Mouse (Mus musculus) heart, adult 11 months (tissue): ENCODE measurements around the gene Tmem135.

ENCODE experiments used
- DNase-seq: peaks from one replicate; pipeline ENCODE4 v3.0.0; 2022

Gene Tmem135

DNA sequence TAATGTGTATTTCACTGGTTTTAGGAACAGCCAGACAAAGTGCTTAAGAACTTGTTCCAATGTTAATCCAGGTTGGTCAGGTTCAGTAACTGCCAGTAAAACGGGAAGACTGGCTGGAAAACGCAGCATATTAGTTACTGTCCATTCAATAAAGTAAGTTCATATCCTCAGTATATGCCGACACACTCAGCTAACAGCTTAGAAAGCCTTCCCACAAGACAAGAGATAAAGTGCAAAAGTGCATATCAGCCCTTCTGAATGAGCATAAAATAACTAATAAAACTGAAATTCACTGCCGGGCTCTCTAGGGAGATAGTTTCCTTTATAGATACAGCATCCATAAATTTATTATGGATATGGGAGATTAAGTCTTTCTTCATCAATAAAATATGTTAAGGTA lies 161.5 kb downstream of the Tmem135 start:
- DNase-seq: no peak

DNA sequence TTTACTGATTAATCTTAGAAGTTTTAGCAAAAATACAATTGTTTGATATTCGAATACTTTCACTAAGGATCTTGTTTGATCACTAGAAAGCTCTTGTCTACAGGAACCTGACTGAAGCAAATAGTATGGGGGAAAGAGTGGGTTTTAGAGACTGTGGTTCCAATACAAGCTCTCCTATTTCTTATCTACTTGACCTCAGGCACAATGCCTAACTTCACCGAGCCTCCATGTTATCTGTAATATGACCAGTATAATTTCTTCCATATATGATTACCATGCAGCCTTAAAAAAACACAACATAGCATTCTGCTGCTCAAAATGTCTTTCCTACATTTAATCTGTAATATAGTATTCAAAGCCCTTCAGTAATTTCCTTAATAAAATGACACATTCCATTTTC lies 161.9 kb downstream of the Tmem135 start:
- DNase-seq: no peak

DNA sequence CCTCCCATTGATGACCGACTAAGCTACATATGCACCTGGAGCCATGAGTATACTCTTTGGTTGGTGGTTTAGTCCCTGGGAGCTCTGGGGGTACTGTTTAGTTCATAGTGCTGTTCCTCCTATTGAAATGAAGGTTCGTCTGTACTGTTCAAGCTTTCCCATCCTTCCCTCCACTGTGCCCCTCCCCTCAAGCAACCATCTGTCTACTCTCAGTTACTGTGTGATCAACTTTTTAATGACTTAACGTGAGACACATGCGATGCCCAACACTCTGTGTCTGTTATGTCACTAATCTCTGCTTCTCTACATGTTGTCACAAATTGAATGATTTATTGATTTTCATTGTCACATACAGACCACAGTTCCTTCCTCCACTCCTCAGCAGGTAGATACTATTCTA lies 164.4 kb downstream of the Tmem135 start:
- no peak for DNase-seq

DNA sequence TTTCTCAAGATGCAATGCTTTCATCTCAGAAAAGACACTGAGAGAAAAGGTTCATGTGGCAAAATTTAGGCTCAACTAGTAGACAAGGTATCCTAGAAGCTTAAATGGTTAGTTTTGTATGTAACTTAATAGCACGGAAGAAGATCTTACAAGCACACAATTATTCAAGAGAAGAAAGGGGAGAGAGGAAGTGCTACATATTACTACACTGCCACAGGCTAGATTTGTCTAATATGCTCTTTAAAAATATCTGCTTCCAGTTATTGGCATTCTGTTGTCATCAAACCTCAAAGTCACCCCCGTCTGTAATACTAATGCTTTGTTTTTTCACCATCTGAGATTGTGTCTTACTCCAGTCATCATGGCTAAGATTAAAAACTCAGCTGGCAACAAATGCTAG lies 167.4 kb downstream of the Tmem135 start:
- no peak for DNase-seq

DNA sequence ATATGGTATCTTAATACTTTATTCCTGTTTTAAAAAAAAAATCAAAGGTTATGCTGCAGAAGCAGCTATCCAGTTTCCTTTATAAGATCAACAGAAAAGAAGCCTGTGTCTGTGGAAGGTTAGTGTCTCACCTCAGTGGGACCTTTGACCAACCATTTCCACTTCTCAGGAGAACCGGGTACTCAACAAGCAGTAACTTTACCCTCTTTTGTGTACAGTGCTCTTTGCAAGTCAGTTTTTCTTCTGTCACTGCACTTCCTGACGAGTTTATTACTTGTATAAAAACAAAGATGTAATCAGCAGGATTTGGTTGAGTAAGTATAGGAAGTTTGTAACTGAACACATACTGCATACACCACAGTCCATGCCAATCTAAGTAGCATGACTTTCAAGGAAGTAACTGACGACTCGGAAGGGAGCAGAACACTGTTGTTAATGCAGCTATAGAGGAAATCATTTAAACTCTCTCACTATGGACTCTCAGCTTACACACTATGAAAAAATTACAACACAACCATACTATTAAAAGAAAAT lies 168.0 kb downstream of the Tmem135 start:
- no peak for DNase-seq

DNA sequence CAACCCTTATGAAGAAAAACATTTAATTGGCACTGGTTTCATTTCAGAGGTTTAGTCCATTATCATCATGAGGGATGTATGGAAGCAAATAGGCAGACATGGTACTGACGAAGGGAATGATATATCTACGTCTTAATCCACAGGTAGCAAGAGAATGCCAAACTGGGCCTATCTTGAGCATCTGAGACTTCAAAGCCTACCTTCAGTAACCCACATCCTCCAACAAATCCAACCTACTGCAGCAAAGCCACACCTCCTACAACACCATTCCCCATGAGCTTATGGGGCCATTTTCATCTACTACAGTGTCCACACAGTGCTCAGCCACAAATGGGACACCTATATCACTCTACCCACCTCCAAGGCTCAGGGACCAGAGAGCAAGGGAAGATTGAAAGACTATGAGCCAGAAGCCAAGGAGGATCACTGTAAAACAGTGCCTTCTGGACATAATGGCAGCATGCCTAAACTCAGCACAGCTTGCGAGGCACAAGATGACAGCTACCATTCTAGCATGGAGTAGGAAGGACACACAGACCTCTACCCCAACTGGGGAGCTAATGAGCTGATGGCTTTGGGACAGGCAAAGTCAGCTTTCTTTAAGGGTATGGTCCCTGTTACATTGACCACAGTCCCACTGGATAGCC lies 171.4 kb downstream of the Tmem135 start:
- peak; percentile 10 for DNase-seq

DNA sequence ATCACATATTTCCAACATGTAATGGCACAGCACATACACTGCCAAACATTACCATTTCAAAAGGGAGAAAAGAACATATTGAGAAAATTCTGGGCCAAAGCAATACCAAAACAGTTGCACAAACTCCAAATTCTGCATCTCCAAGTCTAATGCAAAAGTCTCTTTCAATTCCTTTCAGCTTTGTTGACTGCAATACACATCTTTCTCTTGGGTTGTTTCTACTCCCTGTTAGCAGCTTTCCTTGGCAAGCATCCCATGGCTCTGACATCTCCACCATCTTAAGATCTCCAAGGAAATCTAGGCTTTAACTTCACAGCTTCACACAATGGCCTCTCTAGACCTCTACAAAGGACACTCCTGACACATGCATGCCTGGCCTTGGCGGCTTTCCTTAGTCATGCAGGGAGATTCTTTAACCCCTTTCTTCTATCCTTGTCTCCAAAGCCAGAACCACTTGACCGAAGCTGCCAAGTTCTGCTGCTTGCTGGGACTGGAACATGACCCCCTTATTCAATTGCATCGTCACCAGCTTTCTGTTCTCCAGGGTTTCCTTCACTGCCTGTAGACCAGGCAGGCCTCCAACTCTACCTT lies 172.7 kb downstream of the Tmem135 start:
- DNase-seq: peak; percentile 85

DNA sequence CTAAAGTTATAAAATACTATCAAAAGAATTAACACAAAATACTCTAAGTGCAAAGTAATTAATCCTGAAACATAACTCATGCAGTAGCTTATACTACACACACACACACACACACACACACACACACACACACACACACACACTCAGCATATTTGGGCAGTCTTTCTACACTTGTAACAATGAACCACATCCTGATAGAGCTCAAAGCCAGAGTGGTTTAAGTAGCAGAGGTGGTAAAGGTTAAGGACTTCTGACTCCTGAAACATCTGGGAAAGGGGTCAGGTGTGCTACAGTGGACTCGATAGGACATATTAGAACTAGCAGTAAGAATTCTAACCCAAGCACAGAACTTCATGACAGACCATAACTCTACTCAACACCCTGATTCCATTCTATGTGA lies 181.4 kb downstream of the Tmem135 start:
- no peak for DNase-seq

DNA sequence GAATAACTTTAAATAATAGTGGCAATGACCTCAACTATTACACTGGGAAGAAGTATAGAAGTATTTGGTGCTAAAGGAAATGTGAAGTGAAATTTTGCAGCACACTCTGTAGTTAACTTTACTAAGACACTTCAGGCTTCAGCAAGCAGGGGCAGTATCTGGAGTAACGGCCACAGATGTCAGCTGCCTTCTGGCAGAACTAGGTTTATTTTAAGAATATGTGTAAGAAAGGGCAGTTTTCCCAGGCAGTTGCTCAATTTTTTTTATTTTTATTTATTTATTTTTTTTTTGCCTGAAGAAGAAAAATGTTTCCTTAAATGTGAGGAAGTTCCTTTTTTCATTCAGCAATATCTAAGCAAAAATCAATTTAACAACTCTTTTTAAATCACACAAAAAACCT lies 187.4 kb downstream of the Tmem135 start:
- DNase-seq: peak; percentile 90

DNA sequence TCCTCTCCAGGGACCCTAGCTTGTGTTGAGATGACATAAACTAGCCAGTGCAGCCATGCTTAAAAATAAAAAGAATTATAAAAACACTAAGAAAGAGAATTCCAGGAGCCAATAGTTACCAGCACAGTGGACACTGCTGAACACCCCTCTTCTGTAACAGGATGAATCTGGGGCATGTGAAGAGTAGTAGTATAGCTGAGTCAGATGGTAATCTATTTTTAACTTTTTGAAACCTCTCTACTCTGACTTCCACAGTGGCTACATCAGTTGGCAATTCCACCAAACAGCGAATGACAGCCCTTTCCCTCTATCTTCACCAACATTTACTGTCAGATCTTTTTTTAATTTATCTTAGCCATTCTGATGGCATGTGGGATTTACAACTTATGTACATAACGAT lies 187.9 kb downstream of the Tmem135 start:
- no peak for DNase-seq

DNA sequence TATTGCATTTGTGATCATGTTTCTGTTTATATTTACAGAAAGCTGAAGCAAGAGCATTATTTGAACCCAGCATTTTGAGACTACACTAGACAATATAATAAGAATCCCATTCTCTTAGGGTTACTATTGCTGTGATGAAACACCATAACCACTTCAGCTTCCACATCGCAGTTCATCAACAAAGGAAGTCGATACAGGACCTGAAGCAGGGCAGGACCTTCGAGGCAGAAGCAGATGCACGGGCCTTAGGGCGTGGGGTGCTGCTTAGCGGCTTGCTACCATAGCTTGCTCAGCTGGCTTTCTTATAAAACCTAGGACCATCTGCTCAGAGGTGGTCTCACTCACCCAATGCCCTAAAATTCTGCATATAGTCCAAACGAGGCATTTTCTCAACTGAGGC lies 188.3 kb downstream of the Tmem135 start:
- no peak for DNase-seq

DNA sequence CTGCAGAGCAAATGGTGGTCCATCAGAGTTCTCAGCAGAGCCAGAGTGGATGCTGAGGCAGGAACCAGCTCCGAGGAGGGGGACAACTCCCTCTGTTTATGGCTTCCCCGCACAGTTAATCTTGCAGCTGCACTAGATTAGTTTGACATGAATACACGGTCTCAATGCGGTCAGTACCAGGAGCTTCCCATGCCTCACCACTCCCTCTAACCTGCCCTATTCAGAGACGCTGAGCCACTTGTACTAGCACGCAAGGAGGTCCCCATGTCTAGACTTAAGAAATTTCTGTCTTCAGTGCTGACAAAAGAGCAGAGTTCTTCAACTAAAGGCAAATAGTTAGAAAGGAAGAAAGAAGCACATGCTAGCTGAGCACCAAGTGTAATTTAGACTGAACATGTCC lies 193.5 kb downstream of the Tmem135 start:
- DNase-seq: no peak

DNA sequence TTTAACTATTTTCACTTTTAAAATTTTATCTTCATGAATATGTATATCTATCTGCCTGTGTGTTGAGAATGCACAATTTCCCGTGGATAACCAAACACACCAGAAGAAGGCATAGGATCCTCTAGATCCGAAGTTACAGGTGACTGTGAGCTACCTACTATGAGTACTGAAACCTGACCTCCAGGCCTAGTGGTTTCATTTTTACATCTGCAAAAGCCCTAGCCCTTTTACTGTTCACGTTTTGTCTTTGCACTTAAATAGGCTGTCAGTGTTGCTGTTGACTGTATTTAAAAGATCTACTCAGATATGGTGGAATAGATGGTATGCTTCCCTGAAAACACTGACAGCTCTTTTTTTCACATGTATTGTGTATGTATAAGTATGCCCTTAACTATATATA lies 197.9 kb downstream of the Tmem135 start:
- no peak for DNase-seq

DNA sequence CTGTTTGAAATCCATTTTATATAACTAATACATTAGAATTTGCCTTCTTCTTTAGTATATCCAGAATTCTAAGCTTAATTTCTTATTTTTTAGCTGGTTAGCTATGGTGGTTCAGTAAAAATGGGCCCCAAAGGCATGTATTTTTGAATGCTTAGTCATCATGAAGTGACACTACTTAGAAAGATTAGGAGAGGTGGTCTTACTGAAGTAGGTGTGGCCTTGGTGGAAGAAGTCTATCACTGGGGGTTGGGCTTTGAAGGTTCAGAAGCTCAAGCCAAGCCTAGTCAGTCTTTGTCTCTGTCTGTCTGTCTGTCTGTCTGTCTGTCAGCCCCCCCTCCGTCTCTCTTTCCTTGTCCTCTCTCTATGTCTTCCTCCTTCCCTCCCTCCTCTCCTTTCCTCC lies 198.6 kb downstream of the Tmem135 start:
- DNase-seq: no peak

DNA sequence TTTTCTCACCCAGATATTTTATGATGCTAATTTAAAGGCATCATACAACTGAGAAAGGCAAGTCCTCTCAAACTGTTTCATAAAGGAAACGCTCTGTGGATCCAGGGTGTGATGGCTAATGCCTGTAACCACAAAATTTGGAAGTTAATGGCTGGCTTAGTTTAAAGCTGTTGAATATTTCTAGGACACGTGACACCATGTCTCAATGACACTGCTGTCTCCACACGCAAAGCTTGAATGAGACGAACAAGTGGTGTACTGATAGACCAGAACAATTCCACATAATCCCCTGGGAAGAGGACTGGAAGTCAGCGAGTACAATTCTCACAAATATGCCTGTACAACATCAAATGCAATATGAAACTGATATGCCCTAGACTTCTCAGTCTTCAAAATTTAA lies 200.9 kb downstream of the Tmem135 start:
- no peak for DNase-seq

DNA sequence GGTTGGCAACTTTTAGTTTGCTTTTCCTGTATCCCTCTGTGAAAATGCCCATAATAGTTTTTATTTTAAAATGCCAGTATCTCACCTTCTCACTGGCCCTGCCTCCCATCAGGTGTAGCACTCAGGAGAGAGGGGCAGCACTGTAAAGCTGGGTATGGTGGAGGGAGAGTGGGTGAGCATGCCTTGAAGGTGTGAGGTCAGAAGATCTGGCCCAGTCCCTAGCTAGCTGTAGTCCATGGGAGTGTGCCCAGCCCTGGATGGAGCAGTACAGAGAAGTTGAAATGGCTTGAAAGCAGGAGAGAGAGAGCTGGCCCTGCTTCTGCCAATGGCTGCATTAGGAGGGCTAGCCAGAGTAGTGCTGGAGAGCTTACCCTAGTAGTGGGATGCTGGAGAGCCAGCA lies 202.1 kb downstream of the Tmem135 start:
- DNase-seq: peak; percentile 73

DNA sequence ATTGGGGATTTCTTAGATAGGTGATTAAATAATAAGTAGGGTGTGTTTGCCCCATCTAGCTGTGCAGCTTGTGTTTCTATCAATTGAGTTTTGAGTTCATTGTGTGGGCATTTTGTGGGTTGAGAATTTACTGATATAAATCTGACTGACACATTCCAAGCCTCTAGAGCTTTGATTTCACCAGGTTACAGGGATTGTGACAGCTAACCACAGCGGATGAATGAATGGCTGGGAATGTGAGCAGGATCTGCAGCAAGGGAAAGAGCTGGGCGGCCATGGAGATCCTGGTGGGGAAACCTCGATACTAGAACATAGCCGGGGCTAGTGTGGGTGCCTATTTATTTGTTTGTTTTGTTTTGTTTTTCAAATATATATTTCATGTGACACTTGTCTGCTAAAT lies 205.5 kb downstream of the Tmem135 start:
- DNase-seq: no peak

DNA sequence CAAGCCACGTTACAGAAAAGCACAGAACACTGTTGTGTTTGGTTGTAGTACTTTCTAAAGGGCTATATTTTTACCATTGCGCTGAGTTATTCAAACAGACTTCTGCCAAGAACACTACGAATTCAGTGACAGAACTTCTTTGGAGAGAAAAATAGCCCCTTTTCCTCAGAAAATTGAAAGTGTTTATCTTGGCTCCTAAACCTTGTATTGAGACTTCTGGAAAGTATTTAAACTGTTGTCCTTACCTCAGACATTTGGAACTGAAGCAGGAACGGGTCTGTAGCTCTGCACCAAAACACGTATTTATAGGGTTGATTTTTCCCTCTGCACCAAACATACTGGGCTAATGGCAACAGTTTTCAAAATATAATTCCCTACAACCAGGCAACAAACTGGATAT lies 210.6 kb downstream of the Tmem135 start:
- DNase-seq: no peak

DNA sequence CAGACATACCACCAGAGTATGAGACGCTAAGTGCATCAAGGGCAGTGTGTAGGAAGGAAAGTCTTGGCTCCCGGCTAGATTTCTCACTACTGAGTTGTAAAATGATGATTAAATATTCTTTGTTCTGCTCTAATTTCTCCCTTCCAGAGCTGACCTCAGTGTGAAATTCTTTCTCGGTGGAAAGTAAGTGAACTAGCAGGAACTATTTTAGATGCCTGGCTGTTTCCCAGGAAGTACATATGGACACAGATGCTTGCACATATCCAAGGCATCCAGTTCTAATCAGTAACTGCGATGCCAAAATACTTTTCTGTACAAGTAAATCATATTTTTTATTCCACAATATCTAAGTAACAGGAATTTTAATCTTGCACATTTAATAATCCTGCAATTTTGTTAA lies 220.1 kb downstream of the Tmem135 start:
- DNase-seq: no peak

DNA sequence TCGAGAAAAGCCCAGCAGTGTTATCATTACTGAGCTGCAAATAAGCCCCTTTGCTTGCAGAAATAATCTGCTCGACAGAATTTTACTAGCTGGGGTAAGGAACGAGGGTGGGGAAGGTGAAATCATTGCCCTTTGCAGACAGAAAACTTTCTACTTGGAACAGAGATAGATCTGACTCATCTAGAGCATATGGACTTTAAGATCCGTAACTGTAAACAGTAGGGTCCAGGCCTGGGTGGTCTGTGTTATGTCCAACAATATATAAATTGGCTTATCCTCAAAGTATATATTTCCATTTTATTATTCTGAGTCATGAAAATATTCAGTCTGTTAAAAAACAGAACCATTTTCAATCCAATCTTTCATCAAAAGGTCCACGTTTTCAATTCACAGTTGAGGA lies 221.1 kb downstream of the Tmem135 start:
- no peak for DNase-seq

DNA sequence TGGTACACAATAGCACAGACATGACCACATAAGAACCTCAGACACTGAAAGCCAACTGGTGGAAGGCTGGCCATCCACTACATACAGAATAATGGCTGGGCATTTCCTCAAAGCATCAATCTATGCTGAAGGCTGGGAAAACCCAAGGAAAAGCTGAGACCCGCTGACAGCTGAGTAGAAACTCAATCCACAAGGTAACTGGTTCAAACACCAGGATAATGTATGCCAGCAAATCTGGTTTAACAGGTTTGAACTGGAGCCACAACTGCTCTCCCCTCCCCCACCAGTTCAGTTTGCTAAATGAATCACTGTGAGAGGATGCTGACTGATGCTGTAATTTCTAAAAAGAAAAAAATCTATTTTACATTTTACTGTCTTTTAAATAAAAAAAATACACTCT lies 222.7 kb downstream of the Tmem135 start:
- no peak for DNase-seq

DNA sequence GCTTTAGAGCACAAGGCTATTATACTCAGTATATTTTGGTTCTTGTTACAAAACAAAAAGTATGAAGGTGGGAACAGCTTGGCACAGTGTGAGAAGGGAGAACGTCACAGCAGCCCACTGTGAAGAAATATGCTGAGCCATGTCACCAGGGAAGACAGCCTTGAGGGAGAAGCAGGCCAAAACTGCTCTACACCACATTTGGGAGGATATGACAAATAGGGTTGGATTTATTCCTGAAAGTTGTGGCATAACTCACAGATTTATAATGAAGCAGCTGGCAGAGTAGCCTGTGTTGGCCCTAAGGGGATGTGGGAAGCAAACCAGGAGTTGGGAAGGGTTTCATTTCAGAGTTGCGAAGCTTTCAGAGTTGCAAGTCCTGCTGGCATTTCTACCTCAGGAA lies 225.4 kb downstream of the Tmem135 start:
- peak; percentile 91 for DNase-seq

DNA sequence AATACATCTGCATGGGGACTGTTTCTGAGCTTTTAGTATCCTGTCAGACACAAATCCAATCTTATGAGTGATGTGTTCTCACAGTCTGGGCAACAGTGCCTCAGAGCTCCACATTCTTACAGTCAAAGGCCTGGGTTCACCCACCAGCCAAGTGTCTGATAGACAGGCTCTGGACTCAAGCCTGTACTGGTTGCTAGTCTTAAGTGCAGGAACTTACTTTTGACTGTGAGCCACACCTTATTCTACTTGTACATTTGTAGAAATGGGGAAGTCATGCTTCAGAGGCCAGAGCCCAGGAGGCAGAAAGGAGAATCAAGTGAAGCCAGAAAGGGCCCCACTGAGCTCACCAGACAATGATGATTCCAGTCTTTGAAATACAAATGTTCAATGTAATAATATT lies 226.1 kb downstream of the Tmem135 start:
- DNase-seq: no peak

DNA sequence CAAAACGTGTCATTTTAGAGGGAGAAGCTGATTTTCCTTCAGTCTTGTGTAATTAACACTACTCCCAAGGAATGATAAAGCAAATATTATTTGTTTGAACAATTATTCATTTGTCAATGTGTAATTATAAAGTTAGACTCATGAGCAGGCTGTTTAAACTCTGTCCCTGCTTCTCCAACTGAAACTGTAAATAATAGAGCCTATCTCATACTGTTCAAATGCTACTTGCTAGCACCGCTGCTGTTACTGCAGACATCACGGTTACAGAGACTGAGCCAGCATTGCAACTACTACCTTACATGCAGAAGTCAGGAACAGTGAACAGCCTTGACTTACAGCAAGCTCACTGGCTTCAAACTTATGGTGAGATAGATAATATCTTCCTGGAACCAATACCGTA lies 229.6 kb downstream of the Tmem135 start:
- no peak for DNase-seq

DNA sequence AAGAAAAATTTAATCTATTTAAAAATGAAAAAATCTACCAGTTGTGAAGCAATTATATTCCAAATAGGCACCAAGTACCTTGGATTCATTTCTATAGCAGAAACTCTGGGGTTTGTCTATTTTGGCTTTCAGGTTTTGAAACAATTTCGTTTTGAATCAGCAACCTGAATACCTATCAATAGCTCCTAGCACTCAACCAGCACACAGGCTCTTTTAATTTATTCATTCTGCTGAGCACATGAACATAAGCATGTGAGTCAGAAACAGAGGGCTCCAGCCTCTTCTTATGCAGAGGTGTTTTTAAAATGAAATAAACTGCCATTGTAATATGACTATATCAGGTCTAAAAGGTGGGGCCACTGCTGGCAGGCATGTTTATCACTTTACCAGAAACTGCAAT lies 231.0 kb downstream of the Tmem135 start:
- no peak for DNase-seq
